Mouse (Mus musculus) lung, adult 2 months (tissue): ENCODE measurements at regions not wholly inside any gene's neighbourhood (a gene's known extent, or its start where the extent isn't known, plus 50 kb on each side); places are given as distances from the start of the nearest gene placed in this dataset.

Experiments used
- CTCF ChIP-seq: fragments of 200-500 bp; IDR thresholded peaks from 2 replicates; pipeline ENCODE4 v1.5.1; 2011; ENCODE audit warnings: mild to moderate bottlenecking, low read length, control low read depth; ENCODE audit not compliant: insufficient read depth
- POLR2A ChIP-seq: fragments of 200-500 bp; IDR thresholded peaks from 2 replicates; pipeline ENCODE4 v1.6.1; 2011; ENCODE audit warnings: low read depth, mild to moderate bottlenecking, control low read depth, low read length, borderline replicate concordance; ENCODE audit errors: extremely low read depth

DNA sequence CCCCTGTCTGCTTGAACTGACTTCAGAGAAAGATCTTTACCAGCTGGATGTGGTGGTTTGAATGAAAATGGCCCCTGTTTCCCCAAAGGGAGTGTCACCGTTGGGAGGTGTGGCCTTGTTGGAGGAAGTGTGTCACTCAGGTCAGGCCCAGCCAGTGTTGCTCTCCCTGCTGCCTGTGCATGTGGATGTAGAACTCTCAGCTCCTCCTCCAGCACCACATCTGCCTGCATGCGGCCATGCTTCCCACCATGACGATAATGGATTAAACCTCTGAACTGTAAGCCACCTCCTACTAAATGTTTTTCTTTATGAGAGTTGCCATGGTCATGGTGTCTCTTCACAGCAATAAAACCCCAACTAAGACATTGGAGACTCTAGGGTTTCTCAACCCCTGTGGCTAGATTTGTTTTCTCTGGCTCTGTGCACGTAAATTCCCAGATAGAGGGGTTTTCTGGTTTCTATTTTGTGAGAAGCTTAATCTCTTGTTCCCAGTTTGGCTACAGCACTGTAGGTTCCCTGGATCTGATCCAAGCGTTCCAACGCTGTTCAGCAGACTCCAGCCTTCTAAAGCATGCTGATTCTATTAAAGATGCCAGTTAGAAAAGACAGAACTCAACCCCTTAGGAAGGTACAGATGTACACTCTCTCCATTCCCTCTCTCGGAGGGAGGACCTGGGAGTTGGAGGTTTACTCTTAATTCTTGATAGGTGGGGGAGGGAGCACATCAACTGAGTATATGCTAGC lies 695.2 kb upstream of the Gm19410 start:
- TF ChIP-seq CTCF = no peak
- TF ChIP-seq POLR2A = no peak
